Mouse (Mus musculus) left cerebral cortex, adult 18-20 months (tissue): ENCODE measurements around the gene Ctsl. TPM values are rescaled to one million over a fixed set of nuclear protein-coding genes. Genes with fewer than 3 reads are reported as not detected.

Source experiments
- DNase-seq, 2 experiments: peaks; one replicate each; pipeline ENCODE4 v3.0.0; 2021 to 2022; ENCODE audit warnings: low spot score in 2 of 2, mixed read lengths in 1 of 2
- total RNA-seq, 2 experiments: library from RNA; stranded (reverse); gene quantifications; 2 replicates each; pipeline ENCODE4 v1.2.3; 2021

Gene Ctsl
- total RNA-seq, 2 experiments from 2014 or later = 117 to 124 TPM

GRCm38 (mm10) chr13:64376472-64376871, 5.8 kb upstream of the Ctsl start:
- no peak for DNase-seq

- DNase-seq = no peak
Observed at GRCm38 (mm10) chr13:64375160-64375559, 4.5 kb upstream of the Ctsl start.

- no peak for DNase-seq
Observed at GRCm38 (mm10) chr13:64373695-64374094, 3.0 kb upstream of the Ctsl start.

- DNase-seq = peak in 1 of 2 experiments; percentile 14
Observed at GRCm38 (mm10) chr13:64369805-64370172, 901 bp downstream of the Ctsl start.

- DNase-seq = no peak
Observed at GRCm38 (mm10) chr13:64368596-64368995, 2.1 kb downstream of the Ctsl start.

- no peak for DNase-seq
Observed at GRCm38 (mm10) chr13:64367615-64368014, 3.1 kb downstream of the Ctsl start.

GRCm38 (mm10) chr13:64365326-64365725, 5.4 kb downstream of the Ctsl start:
- DNase-seq = no peak

GRCm38 (mm10) chr13:64364258-64364657, 6.4 kb downstream of the Ctsl start:
- no peak for DNase-seq

GRCm38 (mm10) chr13:64362139-64362538, 8.6 kb downstream of the Ctsl start:
- DNase-seq = no peak

- DNase-seq = no peak
Observed at GRCm38 (mm10) chr13:64361020-64361419, 9.7 kb downstream of the Ctsl start.

- DNase-seq = no peak
Observed at GRCm38 (mm10) chr13:64359702-64360101, 11.0 kb downstream of the Ctsl start.

- no peak for DNase-seq
Observed at GRCm38 (mm10) chr13:64358476-64358875, 12.2 kb downstream of the Ctsl start.

GRCm38 (mm10) chr13:64357389-64357788, 13.3 kb downstream of the Ctsl start:
- no peak for DNase-seq

- DNase-seq = no peak
Observed at GRCm38 (mm10) chr13:64349474-64349873, 21.2 kb downstream of the Ctsl start.

- peak; percentile 28 to 42 for DNase-seq
Observed at GRCm38 (mm10) chr13:64344082-64344501, 26.6 kb downstream of the Ctsl start.

GRCm38 (mm10) chr13:64343598-64343997, 27.1 kb downstream of the Ctsl start:
- peak; percentile 16 to 32 for DNase-seq

- DNase-seq = no peak
Observed at GRCm38 (mm10) chr13:64335546-64336132, 35.1 kb downstream of the Ctsl start.

- no peak for DNase-seq
Observed at GRCm38 (mm10) chr13:64333102-64333501, 37.6 kb downstream of the Ctsl start.

GRCm38 (mm10) chr13:64332321-64332720, 38.4 kb downstream of the Ctsl start:
- DNase-seq = no peak

- DNase-seq = no peak
Observed at GRCm38 (mm10) chr13:64322561-64323281, 48.0 kb downstream of the Ctsl start.

GRCm38 (mm10) chr13:64320334-64320733, 50.4 kb downstream of the Ctsl start:
- DNase-seq = no peak

GRCm38 (mm10) chr13:64319782-64320181, 50.9 kb downstream of the Ctsl start:
- no peak for DNase-seq

GRCm38 (mm10) chr13:64318355-64318754, 52.3 kb downstream of the Ctsl start:
- DNase-seq = no peak
